Mouse (Mus musculus) forebrain, embryonic 14.5 days (tissue): ENCODE measurements around the gene Jade2. TPM values are rescaled to one million over a fixed set of nuclear protein-coding genes. Genes with fewer than 3 reads are reported as not detected.
"Not testable (repeated sequence)": the region's sequence is repeated elsewhere in the genome, so short reads cannot be mapped to it uniquely, and the experiment has no call there.

Source experiments
- ATAC-seq: fragments of 200-750 bp; cut with Nextera tagmentation; 2 replicates; pipeline ENCODE4 v1.8.0; 2017; ENCODE audit warnings: mild to moderate bottlenecking, moderate library complexity
- DNase-seq: peaks from one replicate; pipeline ENCODE4 v3.0.0-alpha.2; 2015; ENCODE audit warnings: low spot score
- H3K27ac ChIP-seq: fragments of 300-500 bp; sonication (generic); 2 replicates; pipeline ENCODE4 v1.5.1; 2014; ENCODE audit warnings: low read depth, mild to moderate bottlenecking, control low read depth, low read length, moderate library complexity
- H3K27me3 ChIP-seq: fragments of 300-500 bp; sonication (generic); replicated peaks from 2 replicates; pipeline ENCODE4 v1.6.1; 2014; ENCODE audit warnings: low read length, control low read depth, mixed read lengths; ENCODE audit not compliant: control insufficient read depth, insufficient read depth
- H3K36me3 ChIP-seq: fragments of 300-500 bp; sonication (generic); 2 replicates; pipeline ENCODE4 v1.6.1; 2014; ENCODE audit warnings: low read length, control low read depth; ENCODE audit not compliant: control insufficient read depth, insufficient read depth
- H3K4me1 ChIP-seq: fragments of 300-500 bp; sonication (generic); 2 replicates; pipeline ENCODE4 v1.6.1; 2014; ENCODE audit warnings: antibody characterized with exemption, low read length, control low read depth; ENCODE audit not compliant: control insufficient read depth, insufficient read depth
- H3K4me2 ChIP-seq: fragments of 300-500 bp; sonication (generic); 2 replicates; pipeline ENCODE4 v1.6.1; 2014; ENCODE audit warnings: mild to moderate bottlenecking, control low read depth, low read length
- H3K4me3 ChIP-seq: fragments of 300-500 bp; sonication (generic); 2 replicates; pipeline ENCODE4 v1.5.1; 2014; ENCODE audit warnings: low read depth, low read length, control low read depth
- H3K9ac ChIP-seq: fragments of 300-500 bp; sonication (generic); 2 replicates; pipeline ENCODE4 v1.6.1; 2014; ENCODE audit warnings: mild to moderate bottlenecking, low read length, control low read depth, moderate library complexity
- H3K9me3 ChIP-seq: fragments of 300-500 bp; sonication (generic); replicated peaks from 2 replicates; pipeline ENCODE4 v1.6.1; 2016; ENCODE audit warnings: low read length, control low read depth, mixed read lengths; ENCODE audit not compliant: control insufficient read depth
- WGBS: fragments of 180-500 bp; shearing (Covaris S2); extraction: QIAGEN DNeasy Blood & Tissue Kit; methylation state at CpG from one replicate; pipeline ENCODE4 v1.1.7; 2014; 5-methylcytosine and 5-hydroxymethylcytosine counted together
- polyA plus RNA-seq: library from polyadenylated mRNA; unstranded; fragments of >200 nt; fragmentation: Nextera tagmentation; extraction: Ambion mirVana; gene quantifications from 2 replicates; pipeline ENCODE4 v1.2.1, GENCODE M21; 2014

Gene Jade2
- polyA plus RNA-seq, 1 experiment from 2014 or later: 0.20 TPM

DNA sequence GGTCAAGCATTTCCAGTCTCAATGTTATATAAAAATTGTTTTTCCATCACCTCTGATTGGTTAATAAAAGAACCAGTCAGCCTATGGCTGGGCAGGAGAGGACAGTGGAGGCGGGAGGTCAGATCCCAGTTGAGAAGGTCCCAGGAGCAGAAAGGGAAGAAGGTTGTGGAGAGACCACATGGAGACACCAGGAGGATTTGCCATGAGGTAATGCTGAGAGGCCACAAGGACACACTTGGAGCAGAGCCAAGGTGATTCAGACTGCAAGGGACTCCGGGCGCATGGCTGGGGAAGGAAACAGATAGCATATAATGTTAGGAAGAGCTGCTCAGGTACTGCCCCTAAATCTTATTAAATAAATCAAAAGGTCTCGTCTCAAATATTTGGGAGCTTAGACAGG, 61.2 kb downstream of the Jade2 start:
- WGBS: 86% methylated on average over 4 of the region's 4 CpGs
- no peaks in the 10 kb centered on the region for H3K9me3 ChIP-seq
- DNase-seq (no peak), ATAC-seq (no peak)
- H3K27ac ChIP-seq: no peak overlapping the region
- H3K9ac ChIP-seq: no peak overlapping the region
- no peaks in the 10 kb centered on the region for H3K27me3 ChIP-seq
- peaks cover 14% of the 10 kb centered on the region for H3K36me3 ChIP-seq
- no peaks in the 10 kb centered on the region for H3K4me1 ChIP-seq
- no peak overlapping the region for H3K4me3 ChIP-seq
- H3K4me2 ChIP-seq: no peak overlapping the region

GRCm38 (mm10) chr11:51790662-51791061, 66.8 kb downstream of the Jade2 start:
- H3K9ac ChIP-seq: no peak overlapping the region
- H3K4me1 ChIP-seq: no peaks in the 10 kb centered on the region
- no peaks in the 10 kb centered on the region for H3K27me3 ChIP-seq
- no peak overlapping the region for H3K4me3 ChIP-seq
- DNase-seq (no peak), ATAC-seq (no peak)
- no peaks in the 10 kb centered on the region for H3K9me3 ChIP-seq
- H3K27ac ChIP-seq: no peak overlapping the region
- 94% methylated on average over 7 of the region's 7 CpGs for WGBS
- no peak overlapping the region for H3K4me2 ChIP-seq
- H3K36me3 ChIP-seq: peaks cover 57% of the 10 kb centered on the region

DNA sequence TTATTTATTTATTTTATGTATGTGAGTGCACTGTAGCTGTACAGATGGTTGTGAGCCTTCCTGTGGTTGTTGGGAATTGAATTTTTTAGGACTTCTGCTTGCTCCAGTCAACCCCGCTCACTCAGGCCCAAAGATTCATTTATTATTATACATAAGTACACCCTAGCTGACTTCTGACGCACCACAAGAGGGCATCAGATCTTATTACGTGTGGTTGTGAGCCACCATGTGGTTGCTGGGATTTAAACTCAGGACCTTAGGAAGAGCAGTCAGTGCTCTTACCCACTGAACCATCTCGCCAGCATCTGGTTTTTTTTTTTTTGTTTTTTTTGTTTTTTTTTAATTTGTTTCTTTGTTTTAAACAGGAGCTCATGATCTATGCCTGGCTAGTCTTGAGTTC, 67.7 kb downstream of the Jade2 start:
- DNase-seq, H3K27me3 ChIP-seq, H3K4me3 ChIP-seq, H3K9me3 ChIP-seq, H3K9ac ChIP-seq, ATAC-seq, H3K4me1 ChIP-seq, H3K27ac ChIP-seq, H3K4me2 ChIP-seq: not testable (repeated sequence)
- peaks cover 60% of the 10 kb centered on the region for H3K36me3 ChIP-seq
- WGBS: 76% methylated on average over 4 of the region's 4 CpGs

GRCm38 (mm10) chr11:51785926-51786325, 71.5 kb downstream of the Jade2 start:
- H3K9me3 ChIP-seq: no peaks in the 10 kb centered on the region
- no peak overlapping the region for H3K27ac ChIP-seq
- no peak overlapping the region for H3K4me3 ChIP-seq
- ATAC-seq (no peak), DNase-seq (no peak)
- peaks cover 73% of the 10 kb centered on the region for H3K36me3 ChIP-seq
- H3K27me3 ChIP-seq: no peaks in the 10 kb centered on the region
- no peak overlapping the region for H3K9ac ChIP-seq
- WGBS: 89% methylated on average over 6 of the region's 6 CpGs
- no peaks in the 10 kb centered on the region for H3K4me1 ChIP-seq
- H3K4me2 ChIP-seq: no peak overlapping the region

GRCm38 (mm10) chr11:51782721-51783120, 74.7 kb downstream of the Jade2 start:
- Histone ChIP-seq H3K4me1 (no peaks in the 10 kb centered on the region), H3K27ac (no peak overlapping the region), H3K36me3 (peaks cover 57% of the 10 kb centered on the region), H3K27me3 (no peaks in the 10 kb centered on the region), H3K9me3 (no peaks in the 10 kb centered on the region), H3K4me2 (no peak overlapping the region), H3K9ac (no peak overlapping the region), H3K4me3 (no peak overlapping the region)
- no peak for DNase-seq
- no peak for ATAC-seq
- 90% methylated on average over 6 of the region's 6 CpGs for WGBS

- H3K4me1 ChIP-seq: no peaks in the 10 kb centered on the region
- 92% methylated on average over 9 of the region's 9 CpGs for WGBS
- no peak overlapping the region for H3K4me2 ChIP-seq
- no peak for ATAC-seq
- H3K27me3 ChIP-seq: no peaks in the 10 kb centered on the region
- H3K36me3 ChIP-seq: peaks cover 43% of the 10 kb centered on the region
- H3K9me3 ChIP-seq: no peaks in the 10 kb centered on the region
- H3K9ac ChIP-seq: no peak overlapping the region
- DNase-seq: no peak
- H3K4me3 ChIP-seq: no peak overlapping the region
- no peak overlapping the region for H3K27ac ChIP-seq
Measured at GRCm38 (mm10) chr11:51780773-51781267, 76.6 kb downstream of the Jade2 start.

- Histone ChIP-seq H3K27me3 (no peaks in the 10 kb centered on the region), H3K9me3 (no peaks in the 10 kb centered on the region), H3K36me3 (peaks cover 24% of the 10 kb centered on the region), H3K4me3 (no peak overlapping the region), H3K4me2 (no peak overlapping the region), H3K9ac (no peak overlapping the region), H3K27ac (no peak overlapping the region), H3K4me1 (no peaks in the 10 kb centered on the region)
- 93% methylated on average over 5 of the region's 5 CpGs for WGBS
- DNase-seq: no peak
- ATAC-seq: no peak
Measured at GRCm38 (mm10) chr11:51777478-51777877, 80.0 kb downstream of the Jade2 start.

DNA sequence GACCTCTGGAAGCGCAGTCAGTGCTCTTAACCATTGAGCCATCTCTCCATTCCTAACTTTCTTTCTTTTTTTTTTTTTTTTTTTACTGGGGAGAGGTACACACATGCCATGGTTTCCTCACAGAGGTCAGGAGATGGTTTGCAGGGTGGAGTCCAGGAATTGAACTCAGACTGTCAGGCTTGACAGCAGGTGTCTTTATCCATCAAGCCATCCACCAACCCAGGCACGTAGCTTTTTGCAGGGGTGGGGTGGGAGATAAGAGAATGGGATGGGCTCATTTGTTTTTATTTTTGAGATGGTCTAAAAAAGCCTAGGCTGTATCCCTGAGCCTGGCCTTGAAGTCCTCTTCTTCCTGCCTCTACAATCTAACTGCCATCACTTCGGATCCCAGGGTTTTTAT, 81.9 kb downstream of the Jade2 start:
- Histone ChIP-seq H3K4me1 (no peaks in the 10 kb centered on the region), H3K27ac (no peak overlapping the region), H3K36me3 (peaks cover 5% of the 10 kb centered on the region), H3K4me2 (no peak overlapping the region), H3K9me3 (no peaks in the 10 kb centered on the region), H3K9ac (no peak overlapping the region), H3K4me3 (no peak overlapping the region), H3K27me3 (no peaks in the 10 kb centered on the region)
- ATAC-seq (no peak), DNase-seq (no peak)
- 90% methylated on average over 3 of the region's 3 CpGs for WGBS

- Histone ChIP-seq H3K4me3 (no peak overlapping the region), H3K4me1 (peaks cover 7% of the 10 kb centered on the region), H3K27ac (no peak overlapping the region), H3K9me3 (no peaks in the 10 kb centered on the region), H3K4me2 (no peak overlapping the region), H3K27me3 (no peaks in the 10 kb centered on the region), H3K9ac (no peak overlapping the region), H3K36me3 (no peaks in the 10 kb centered on the region)
- WGBS: 89% methylated on average over 5 of the region's 5 CpGs
- no peak for ATAC-seq
- DNase-seq: no peak
Measured at GRCm38 (mm10) chr11:51768296-51768695, 89.2 kb downstream of the Jade2 start.
